Mouse (Mus musculus): ENCODE measurements around the gene Slc15a4. TPM values are rescaled to one million over a fixed set of nuclear protein-coding genes. Genes with fewer than 3 reads are reported as not detected.

The Slc15a4 gene
- total and polyA plus RNA-seq, 2 experiments from 2014 or later, result 18.5 to 41.2 TPM

- Histone ChIP-seq H3K4me3 (ENCODE audit: low read length) (no peak overlapping the region), H3K4me2 (ENCODE audit: low read depth, low read length) (no peak overlapping the region), H3K9me3 (ENCODE audit: low read length) (no peaks in the 10 kb centered on the region), H3K4me1 (ENCODE audit: insufficient read depth, low read length) (no peaks in the 10 kb centered on the region), H3K36me3 (ENCODE audit: insufficient read depth, low read length) (no peaks in the 10 kb centered on the region), H3K27me3 (ENCODE audit: insufficient read depth, low read length) (no peaks in the 10 kb centered on the region), H3K9ac (replicated peaks; ENCODE audit: low read length) (no peak overlapping the region), H3K27ac (no peak overlapping the region)
- WGBS, result 57% methylated on average over 6 of the region's 6 CpGs
- DNase-seq (ENCODE audit: low spot score) (no peak), ATAC-seq (no peak)
- TF ChIP-seq CTCF (IDR thresholded peaks at IDR 0.05; ENCODE audit: low read depth), result no peak
Measured at GRCm38 (mm10) chr5:127567165-127567741, 65.4 kb downstream of the Slc15a4 start.

GRCm38 (mm10) chr5:127561086-127561485 is 71.6 kb downstream of the Slc15a4 start:
- Histone ChIP-seq H3K9me3 (ENCODE audit: low read length) (no peaks in the 10 kb centered on the region), H3K27ac (no peak overlapping the region), H3K9ac (replicated peaks; ENCODE audit: low read length) (no peak overlapping the region), H3K27me3 (ENCODE audit: insufficient read depth, low read length) (no peaks in the 10 kb centered on the region), H3K4me1 (ENCODE audit: insufficient read depth, low read length) (no peaks in the 10 kb centered on the region), H3K4me3 (ENCODE audit: low read length) (no peak overlapping the region), H3K36me3 (ENCODE audit: insufficient read depth, low read length) (no peaks in the 10 kb centered on the region), H3K4me2 (ENCODE audit: low read depth, low read length) (no peak overlapping the region)
- ATAC-seq, result no peak
- no peak for TF ChIP-seq CTCF (IDR thresholded peaks at IDR 0.05; ENCODE audit: low read depth)
- 81% methylated on average over 3 of the region's 3 CpGs for WGBS
- no peak for DNase-seq (ENCODE audit: low spot score)

- 63% methylated on average over 2 of the region's 2 CpGs for WGBS
- 0 out of 2 replicates have a peak, but pooled peaks have one; percentile 21 for ATAC-seq
- Histone ChIP-seq H3K36me3 (ENCODE audit: insufficient read depth, low read length) (no peaks in the 10 kb centered on the region), H3K27ac (no peak overlapping the region), H3K27me3 (ENCODE audit: insufficient read depth, low read length) (no peaks in the 10 kb centered on the region), H3K9me3 (ENCODE audit: low read length) (no peaks in the 10 kb centered on the region), H3K4me1 (ENCODE audit: insufficient read depth, low read length) (0 out of 2 replicates have a peak, but pooled peaks cover 4% of the 10 kb centered on the region), H3K4me3 (ENCODE audit: low read length) (no peak overlapping the region), H3K4me2 (ENCODE audit: low read depth, low read length) (no peak overlapping the region), H3K9ac (replicated peaks; ENCODE audit: low read length) (no peak overlapping the region)
- peak; percentile 39 for DNase-seq (ENCODE audit: low spot score)
- no peak for TF ChIP-seq CTCF (IDR thresholded peaks at IDR 0.05; ENCODE audit: low read depth)
Measured at GRCm38 (mm10) chr5:127548136-127548535, 84.6 kb downstream of the Slc15a4 start.

- Histone ChIP-seq H3K4me1 (ENCODE audit: insufficient read depth, low read length) (0 out of 2 replicates have a peak, but pooled peaks cover 4% of the 10 kb centered on the region), H3K9ac (replicated peaks; ENCODE audit: low read length) (no peak overlapping the region), H3K9me3 (ENCODE audit: low read length) (no peaks in the 10 kb centered on the region), H3K36me3 (ENCODE audit: insufficient read depth, low read length) (no peaks in the 10 kb centered on the region), H3K4me2 (ENCODE audit: low read depth, low read length) (no peak overlapping the region), H3K27me3 (ENCODE audit: insufficient read depth, low read length) (no peaks in the 10 kb centered on the region), H3K4me3 (ENCODE audit: low read length) (no peak overlapping the region), H3K27ac (peak overlapping the region; percentile 23; the same call in 1 of the 2 replicates)
- peak; percentile 85 for DNase-seq (ENCODE audit: low spot score)
- WGBS, result 36% methylated on average over 5 of the region's 5 CpGs
- peak; percentile 64 for ATAC-seq
- TF ChIP-seq CTCF (IDR thresholded peaks at IDR 0.05; ENCODE audit: low read depth), result peak; percentile 35
Measured at GRCm38 (mm10) chr5:127546585-127546991, 86.1 kb downstream of the Slc15a4 start.

Other genes with a start within 250 kb of the Slc15a4 start
- gene Glt1d1, start 635 bp downstream of the Slc15a4 start, total RNA-seq (2014; rRNA removed), result 6.6 and 8.9 TPM in 2 replicates
- gene Glt1d1, start 635 bp downstream of the Slc15a4 start, polyA plus RNA-seq (2015; fragmentation: Nextera tagmentation; extraction: Ambion mirVana), result 2.9 and 3.3 TPM in 2 replicates